Mouse (Mus musculus) cerebellum, postnatal 4 days (tissue): ENCODE data around the gene Rere.
"Not testable (repeated sequence)": the region's sequence is repeated elsewhere in the genome, so short reads cannot be mapped to it uniquely, and the experiment has no call there.

Experiments
- DNase-seq, 2 experiments: peaks; one replicate each; pipeline ENCODE4 v3.0.0; 2022; ENCODE audit warnings: low spot score in 2 of 2, mixed read lengths in 1 of 2

Rere gene

DNA sequence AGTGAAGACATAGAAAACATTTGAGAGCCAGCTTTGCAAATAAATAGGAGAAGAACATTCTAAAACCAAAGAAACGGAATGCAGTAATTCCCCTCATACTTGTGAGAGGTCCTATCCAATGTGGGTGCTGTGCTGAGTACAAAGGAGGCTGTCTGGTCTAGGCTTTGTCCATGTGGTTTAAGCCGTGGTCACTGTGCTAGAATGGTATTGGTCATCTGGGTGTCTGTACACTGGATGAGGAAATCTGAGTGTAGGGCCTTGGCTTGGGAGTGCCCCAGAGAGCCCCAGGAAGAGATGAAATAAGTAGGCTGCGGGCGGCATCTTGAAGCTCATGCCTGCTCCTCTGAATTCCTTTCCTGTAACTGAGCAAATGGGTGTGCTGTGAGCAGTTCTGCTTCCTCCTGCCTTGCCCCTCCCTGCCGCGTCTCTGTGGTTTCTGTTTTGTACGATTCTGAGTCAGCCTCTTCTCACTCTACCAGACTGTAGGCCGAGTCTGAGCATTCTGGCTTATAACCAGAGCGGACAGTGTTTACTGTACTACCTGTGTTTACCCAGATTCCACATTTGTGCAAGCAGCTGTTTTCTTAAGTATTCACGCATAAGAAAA lies 263.3 kb downstream of the Rere start:
- DNase-seq = no peak

DNA sequence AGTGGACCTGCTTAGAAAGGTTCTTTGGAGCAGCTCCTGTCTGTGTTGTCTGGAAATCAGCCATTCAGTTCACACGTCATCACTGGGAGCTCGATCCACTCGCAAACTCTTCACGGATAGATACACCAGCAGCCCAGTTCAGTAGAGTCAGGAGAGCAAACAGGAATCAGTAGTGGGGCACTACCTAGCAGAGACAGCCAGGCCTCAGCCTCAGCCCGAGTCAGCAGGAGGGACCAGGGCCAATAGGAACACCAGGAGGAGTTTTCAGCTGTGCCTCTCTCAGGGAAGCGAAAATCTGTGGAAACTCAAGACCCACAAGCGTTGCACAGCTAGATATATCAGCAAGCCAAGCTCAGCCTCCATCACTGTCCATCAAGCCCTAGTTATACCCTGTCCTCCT lies 264.3 kb downstream of the Rere start:
- no peak for DNase-seq

DNA sequence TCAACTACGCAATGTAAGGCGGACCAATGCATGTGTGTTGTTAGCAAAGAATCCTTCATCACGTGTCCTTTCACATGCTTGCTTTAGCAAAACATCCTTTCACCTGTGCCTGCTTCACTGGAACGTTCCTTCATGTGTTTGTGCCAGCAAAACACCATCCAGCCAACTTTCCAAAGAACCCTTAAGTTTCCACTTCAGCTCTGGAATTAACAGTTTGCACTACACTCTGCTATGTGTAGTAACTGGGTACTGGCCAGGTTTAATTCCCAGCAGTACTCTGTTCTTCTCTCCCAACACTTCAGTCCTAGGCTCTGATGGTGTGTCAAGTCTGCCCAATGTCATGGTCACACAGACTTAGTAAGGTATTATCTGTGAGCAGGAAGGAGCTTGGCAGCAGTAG lies 264.9 kb downstream of the Rere start:
- not testable (repeated sequence) for DNase-seq

DNA sequence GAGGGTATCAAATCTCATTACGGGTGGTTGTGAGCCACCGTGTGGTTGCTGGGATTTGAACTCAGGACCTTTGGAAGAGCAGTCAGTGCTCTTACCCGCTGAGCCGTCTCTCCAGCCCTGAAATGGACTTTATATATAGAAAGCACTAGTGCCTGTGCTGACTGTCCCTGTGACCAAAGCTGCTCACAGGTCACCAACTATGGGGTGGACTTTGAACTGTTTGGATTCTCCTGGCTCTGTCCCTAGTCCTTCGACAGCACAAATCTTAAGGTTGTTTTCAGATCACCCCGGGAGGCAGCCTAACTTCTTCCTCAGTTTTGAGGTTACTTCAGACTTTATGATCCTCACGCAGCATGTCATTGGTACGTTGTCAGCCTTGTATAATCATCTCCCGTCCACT lies 267.9 kb downstream of the Rere start:
- no peak for DNase-seq

DNA sequence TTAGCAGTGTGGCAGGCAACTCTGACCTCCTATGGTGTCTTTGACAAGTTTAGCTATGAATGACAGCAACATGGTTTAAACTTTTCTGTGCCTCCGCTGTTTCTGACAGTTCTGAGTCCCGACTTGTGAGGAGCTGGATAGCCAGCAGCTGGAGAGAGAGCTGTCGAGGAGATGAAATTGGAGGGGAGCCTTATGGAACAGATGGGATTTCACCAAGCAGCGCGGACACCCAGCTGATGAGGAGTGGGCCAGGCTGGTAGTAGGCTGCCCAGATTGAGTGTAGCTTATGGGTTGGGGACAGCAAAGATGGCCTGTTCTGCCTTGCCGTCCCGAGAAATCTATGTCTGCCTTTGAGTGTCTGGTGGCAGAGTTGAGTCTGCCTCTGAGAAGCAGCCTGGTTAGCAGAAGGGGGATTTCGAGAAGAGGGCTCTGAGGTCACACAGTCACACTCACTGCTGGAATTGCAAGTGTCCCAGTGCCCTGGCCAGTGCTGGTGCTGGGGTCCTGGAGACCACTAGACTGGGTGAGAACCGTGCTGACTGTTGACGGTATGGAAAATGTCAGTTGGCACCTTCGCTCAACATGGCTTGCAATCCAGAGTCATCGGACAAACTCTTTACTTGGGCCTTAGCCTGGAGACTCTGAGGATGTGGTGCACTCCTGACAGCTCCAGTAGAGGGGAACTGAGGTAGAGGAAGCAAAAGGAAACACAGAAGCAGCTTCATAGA lies 268.7 kb downstream of the Rere start:
- peak in 1 of 2 experiments; percentile 27 for DNase-seq

DNA sequence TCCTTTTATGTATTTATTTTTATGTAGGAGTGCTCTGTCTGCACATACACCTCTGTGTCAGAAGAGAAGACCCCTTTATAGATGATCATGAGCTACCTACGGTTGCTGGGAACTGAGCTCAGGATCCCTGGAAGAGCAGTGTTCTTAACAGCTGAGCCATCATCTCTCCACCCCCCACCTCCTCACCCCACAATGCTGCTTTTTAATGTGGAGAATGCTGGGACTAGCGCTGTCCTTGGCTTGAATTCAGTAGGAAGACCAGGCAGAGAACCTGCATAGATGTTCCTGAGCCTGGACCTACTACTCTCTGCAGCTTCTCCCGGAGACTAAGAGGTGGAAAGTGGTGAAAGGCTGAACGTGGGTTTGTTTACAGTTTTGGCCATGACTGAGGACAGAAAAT lies 269.9 kb downstream of the Rere start:
- DNase-seq = no peak

DNA sequence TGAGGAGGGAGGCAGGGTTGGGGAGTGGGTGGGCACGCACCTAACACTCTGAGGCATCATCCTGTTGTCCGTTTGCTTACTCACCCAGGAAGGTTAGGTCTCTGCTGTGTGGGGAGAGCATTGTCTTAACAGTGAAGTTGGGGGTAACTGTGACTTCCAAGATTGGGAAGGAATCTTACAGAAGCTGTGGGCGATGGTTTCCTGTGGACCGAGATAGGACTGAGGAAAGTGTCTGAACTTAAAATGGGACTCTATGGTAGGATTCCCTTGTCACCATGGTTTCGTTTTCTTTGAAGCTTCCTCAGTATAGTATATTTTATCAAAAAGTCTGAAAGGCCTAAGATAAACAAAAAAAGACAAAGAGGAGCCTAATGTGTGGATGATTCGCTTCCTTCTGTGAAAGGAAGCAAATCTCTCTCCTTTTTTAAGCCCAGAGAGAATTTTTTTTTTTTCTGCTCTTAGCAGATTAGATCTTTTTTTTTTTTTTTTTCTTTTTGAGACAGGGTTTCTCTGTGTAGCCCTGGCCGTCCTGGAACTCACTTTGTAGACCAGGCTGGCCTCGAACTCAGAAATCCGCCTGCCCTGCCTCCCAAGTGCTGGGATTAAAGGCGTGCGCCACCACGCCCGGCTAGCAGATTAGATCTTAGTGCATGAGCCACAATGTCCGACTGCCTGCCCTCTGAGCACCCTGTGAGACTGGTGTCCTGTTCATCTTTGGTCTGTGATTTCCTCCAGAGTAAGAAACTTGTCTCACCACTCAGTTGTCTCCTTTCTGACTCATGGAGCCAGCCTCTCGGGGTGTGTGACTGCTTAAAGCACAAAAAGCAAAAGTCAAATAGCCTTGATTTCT lies 271.5 kb downstream of the Rere start:
- no peak for DNase-seq

DNA sequence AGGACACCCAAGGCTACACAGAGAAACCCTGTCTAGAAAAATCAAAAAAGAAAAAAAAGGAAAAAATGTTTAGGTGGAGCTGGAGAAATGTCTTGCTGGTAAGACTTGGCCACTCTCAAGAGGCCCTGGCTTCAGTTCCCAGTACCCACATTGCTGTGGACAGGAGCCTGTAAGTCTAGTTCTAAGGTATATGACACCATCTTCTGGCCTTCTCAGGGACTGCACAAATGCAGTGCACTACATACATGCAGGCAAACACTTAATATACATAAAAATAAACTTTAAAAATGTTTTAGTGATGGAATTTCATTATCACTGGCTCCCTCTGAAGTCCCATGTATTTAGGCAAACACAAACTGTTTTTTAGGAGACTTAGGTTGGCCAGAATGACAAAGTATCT lies 274.3 kb downstream of the Rere start:
- no peak for DNase-seq

DNA sequence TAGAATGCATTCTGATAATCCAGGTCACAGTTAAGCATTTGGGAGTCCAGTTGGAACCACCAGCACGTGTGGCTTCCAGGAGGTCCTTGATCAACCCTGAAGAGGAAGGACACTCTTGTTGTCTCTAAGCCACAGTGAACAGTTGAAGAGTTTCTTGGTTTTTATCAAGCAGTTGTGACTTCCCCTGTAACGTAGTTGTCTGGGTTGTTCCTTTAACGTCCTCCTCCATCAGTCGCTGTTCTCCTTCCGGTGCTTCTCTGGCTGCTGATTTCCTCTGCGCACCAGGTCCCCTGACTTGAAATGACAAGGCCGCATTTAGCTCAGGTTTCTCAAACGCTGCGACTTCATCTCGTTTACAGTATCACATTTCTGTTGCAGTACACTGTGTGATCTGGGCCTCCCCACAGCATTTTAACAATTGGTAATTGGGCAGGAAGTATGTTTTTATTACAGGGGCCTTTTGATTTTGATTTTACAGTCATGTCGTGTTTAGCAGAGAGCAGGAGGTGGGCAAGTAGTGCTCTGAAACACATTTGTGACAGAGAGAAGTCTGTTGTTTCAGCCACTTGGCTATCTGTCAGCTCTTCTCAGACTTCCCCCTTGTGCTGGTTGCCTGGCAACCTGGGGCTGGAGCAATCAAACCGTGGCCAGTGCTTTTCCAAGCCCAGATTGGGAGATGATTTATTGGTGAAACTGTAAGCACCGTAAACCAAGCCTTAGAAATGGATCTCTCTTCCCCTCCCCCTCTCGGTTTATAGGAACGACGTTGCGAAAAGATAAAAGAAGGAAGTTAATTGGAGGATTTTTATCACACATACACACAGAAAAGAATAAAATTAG lies 275.2 kb downstream of the Rere start:
- DNase-seq = peak in 1 of 2 experiments; percentile 73

DNA sequence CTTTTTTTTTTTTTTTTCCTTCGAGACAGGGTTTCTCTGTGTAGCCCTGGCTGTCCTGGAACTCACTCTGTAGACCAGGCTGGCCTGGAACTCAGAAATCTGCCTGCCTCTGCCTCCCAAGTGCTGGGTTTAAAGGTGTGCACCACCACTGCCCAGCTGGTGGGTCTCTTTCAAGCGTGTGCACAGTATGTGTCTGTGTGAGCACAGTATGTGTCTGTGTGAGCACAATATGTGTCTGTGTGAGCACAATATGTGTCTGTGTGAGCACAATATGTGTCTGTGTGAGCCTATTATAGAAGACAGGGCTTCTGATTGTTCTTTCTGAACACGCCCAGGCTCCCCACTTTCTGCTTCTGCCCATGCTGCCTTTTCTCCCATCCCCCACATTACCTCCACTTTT lies 275.8 kb downstream of the Rere start:
- not testable (repeated sequence) for DNase-seq

DNA sequence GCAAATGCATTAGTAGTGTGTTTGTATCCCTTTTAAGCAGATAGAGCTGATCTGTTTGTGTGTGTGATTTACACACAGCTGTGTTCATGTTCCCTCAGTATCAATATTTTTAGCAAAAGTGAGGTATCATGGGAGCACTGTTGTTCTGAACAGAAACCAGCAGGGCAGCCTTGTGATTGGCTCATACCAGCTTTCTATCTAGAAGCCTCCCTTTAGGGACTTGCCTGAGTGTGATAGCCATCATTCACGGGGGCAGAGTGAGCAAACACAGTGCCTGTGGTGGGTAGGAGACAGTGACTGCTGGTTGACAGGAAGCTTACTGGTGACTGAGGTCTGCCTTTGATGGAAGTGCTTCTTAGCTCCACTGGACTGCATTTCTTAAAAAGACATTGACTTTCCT lies 276.5 kb downstream of the Rere start:
- DNase-seq = no peak

DNA sequence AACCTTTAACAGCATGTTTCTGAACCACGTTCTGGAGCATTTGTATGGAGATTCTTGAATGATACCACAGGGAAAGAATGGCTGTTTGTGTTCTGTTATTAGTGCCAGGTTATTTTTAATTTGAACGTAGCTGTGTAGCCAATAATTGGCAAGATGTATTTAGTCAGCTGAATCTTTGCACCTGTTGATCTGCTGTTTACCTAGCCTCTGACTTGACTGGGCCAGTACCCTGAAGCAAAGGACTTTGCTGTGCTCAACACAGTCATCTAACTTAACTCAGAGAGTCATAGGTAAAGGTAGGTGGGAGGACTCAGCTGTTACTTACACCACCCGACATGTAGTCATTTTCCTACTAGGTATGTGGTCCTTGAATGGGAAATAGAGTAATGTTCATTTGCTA lies 278.1 kb downstream of the Rere start:
- no peak for DNase-seq

DNA sequence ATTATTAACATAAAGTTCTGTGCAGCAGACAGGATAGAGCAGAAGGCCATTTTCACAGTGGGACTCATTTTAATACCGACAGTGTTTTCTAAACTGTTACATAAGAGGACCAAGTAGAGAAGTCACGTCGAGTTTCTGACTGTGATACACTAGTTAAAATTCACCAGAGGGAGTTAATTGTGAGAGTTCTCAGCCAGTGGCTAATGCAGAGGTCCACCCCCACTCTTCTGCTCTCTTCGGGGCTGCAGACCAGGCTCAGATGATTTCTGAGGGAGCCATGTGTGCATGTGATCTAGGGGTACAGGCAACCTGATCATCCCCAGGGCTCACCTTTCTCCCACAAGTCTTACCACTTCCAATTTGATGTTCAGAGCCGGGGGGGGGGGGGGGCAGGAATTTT lies 281.8 kb downstream of the Rere start:
- DNase-seq = no peak

DNA sequence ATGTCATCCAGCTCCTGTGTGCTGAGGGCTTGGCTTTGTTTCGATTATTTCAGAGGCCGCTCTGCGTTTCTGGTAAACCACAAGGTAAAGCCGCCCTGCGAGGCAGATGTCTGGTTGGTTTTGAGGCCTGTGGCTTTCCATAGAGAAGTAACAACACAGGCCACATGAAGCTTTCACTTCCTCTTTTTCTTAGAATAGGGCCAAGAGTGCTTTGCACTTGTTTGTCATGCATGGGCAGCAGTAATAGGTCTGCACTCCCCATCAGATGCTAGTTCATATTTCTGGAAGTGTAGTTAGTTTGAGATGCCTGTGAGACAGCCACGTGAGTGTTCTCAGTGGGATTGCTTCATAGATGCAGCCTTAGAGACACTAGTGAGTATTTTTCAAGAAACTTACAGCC lies 284.7 kb downstream of the Rere start:
- DNase-seq = no peak

DNA sequence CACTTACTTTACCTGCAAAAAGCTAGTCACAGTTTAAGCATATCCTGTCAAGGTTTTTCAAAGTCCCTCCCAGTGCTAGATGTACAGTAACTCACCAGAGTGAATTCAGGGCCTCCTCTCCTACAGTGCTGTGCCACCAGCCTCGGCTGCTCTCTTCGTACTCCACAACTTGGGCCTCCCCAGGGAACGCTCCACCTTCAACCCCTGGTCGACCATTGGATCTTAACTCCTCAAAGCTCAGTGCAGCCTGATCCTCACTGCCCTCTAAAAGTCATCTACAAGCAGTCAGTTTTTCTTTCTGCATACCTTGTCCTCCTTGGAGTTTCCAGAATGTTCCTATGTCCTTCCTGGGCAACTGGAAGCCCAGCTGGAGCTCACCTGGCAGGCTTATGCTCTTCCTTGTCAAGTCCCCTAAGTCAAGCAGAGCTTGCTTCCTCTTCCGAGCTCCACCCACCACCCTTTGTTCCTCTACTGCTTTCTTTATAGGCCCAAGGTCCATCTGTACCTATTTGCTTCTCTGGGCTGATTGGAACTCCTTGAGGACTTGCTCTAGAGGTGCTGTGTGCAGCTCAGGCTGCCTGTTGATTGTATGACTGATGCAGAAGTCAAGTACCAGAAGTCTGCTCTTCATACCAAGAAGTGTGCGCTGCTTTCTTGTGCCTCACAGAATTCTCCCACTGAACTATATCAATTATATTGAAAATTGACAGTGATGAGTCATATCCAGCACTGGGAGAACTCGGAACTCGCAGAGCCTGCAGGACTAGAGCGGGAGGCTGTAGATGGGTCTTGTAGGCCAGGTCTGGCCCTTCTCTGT lies 287.1 kb downstream of the Rere start:
- DNase-seq = no peak

DNA sequence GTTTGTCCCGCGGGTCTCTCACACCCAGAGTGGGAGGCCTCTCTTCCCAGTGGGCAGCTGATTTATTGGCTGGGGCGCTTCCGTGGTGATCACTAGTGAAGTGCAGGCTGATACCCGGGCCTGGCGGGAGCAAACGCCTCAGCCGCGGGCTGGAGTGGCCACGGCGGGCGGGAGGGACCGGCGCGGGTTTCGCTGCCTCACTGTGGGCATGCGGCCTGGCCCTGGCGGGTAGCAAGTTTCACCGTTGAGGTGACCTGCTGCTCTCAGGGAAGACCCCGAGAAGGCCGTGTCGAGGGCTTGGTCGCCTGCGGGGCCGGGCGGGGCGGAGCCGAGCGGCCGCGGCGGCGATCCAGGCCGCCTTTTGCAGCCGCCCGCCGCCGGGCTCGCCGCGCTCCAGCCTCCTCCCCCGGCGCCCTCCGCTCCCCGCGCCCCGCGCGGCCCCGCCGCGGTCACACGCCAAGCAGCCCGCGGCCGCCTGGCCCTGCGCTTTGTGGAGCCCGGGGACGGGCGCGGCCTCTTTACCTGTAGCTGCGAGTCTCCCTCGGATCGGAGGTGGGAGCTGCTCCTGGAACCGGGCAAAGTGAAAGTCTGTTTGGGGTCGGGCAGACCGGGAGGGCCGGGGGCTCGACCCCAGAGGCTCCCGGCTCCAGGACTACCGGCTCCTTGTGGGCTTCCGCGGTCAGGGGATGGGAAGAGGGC lies 287.8 kb downstream of the Rere start:
- DNase-seq = peak; percentile 37 to 67

DNA sequence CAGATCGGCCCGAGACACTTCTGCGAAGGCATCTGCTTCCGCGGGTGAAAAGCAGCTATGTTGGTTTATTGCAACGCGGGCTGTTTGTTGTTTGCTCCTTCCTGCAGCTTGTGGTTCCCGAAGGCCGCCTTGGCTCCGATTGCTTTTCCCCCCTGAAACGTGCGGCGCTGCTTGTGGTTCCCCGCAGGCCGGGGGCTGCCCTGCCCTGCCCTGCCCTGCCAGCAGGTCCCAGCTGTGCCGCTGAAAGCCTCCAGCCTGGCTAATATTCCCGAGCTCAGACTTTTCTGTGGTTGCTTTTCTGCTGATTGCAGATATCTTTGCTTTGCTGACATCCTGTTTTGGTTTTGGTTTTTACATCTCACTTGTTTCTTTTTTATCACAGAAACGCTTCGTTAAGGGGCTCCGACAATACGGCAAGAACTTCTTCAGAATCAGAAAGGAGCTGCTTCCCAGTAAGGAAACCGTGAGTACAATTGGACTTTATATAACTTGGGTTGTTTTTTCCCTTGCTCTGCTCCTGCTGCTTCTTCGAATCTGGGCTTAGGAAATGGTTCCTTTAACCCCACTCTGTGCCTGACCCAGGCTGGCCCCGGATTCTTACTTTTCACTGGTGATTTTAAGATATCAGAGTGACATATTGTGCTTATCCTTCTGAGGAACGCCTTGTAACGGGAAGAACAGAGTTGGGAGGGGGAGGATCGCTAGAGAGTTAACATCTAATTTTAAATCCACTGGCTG lies 288.6 kb downstream of the Rere start:
- DNase-seq = peak in 1 of 2 experiments; percentile 31

DNA sequence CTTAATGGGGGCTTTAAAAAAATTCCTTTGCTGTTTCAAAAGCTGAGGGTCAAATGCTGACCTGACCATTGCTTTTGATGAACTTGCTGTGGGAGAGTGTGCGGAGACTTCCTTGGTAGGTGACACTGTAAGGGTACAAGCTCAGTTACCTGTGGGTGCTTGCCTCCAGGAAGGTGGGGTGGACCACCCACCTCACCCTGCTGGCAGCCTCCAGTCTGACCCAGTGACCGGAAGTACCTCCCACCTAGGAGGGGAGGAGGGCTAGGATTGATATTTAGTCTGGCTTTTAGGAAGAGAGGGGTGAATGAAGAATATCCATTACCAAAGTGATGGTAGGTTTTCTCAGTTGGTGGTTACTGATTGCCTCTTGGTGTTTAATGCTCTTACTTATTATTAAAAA lies 289.3 kb downstream of the Rere start:
- no peak for DNase-seq

DNA sequence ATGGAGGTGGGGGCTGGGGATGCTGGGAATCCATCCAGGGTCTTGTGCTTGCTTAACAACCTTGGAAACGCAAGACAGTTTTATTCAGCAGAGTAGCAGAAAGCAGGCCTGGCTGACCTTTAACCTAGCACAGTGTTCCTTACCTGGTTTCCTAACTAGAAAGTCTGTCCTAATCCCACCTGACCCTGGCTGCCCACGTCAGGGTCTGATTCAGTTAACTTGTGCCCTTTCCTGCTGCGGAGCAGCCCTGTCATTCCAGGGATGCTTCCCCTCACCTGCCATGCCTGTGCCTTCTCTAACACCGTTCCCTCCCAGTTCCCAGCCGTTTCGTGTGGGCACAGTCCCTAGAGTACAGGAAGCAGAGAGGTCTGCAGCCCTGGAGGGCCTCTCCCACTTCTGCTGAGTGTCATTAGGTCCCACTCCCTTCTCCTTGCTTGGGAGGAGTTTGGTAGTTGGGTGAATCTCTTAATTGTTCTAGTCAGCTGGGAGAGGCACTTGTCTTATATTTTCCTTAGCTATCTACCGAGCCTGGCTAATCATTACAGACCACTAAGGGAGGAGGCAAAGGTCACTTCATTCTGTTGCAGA lies 290.8 kb downstream of the Rere start:
- DNase-seq = no peak
